Mouse (Mus musculus) CH12.LX (cell line): ENCODE measurements around the gene Mrpl55. TPM values are rescaled to one million over a fixed set of nuclear protein-coding genes. Genes with fewer than 3 reads are reported as not detected.
A peak's percentile ranks its signal among the peaks of the same experiment; 100 is the strongest.

Source experiments
- DNase-seq: peaks from one replicate; pipeline ENCODE4 v3.0.0-alpha.2; 2013; ENCODE audit errors: extremely low read depth
- H3K27ac ChIP-seq: 2 replicates; pipeline ENCODE4 v1.5.1; 2012; ENCODE audit warnings: low read depth, mild to moderate bottlenecking, control low read depth, moderate library complexity; ENCODE audit not compliant: insufficient read depth
- H3K27me3 ChIP-seq: replicated peaks from 2 replicates; pipeline ENCODE3; 2012; ENCODE audit warnings: inconsistent platforms
- H3K36me3 ChIP-seq, 2 experiments: replicated peaks in 1 of 2; 2 replicates each; pipeline versions ENCODE3 to v1.6.1; 2012; ENCODE audit warnings: inconsistent platforms in 1 of 2, low read length in 1 of 2, mild to moderate bottlenecking in 1 of 2, mixed read lengths in 1 of 2, moderate library complexity in 1 of 2; ENCODE audit not compliant: control insufficient read depth in 1 of 2, insufficient read depth in 1 of 2
- H3K4me1 ChIP-seq, 2 experiments: 2 replicates each; pipeline ENCODE4 v1.6.1; 2012; ENCODE audit warnings: inconsistent platforms in 1 of 2, moderate library complexity in 1 of 2; ENCODE audit not compliant: insufficient read depth in 2 of 2, control insufficient read depth in 1 of 2
- H3K4me2 ChIP-seq: 2 replicates; pipeline ENCODE4 v1.6.1; 2012; ENCODE audit warnings: low read depth, mild to moderate bottlenecking, control low read depth; ENCODE audit not compliant: poor library complexity, insufficient read depth, severe bottlenecking
- H3K4me3 ChIP-seq, 3 experiments: fragments of 150-350 bp in 1 of 3; sonication (generic) in 1 of 3; replicated peaks in 1 of 3; 2 replicates each; pipeline versions ENCODE3 to v1.5.1; 2011 to 2012; ENCODE audit warnings: low read depth in 2 of 3, low read length in 2 of 3, mild to moderate bottlenecking in 2 of 3, moderate library complexity in 2 of 3, control low read depth in 1 of 3, improper control_type of control experiment in 1 of 3, inconsistent platforms in 1 of 3, mixed read lengths in 1 of 3; ENCODE audit not compliant: poor library complexity in 1 of 3
- H3K79me2 ChIP-seq: replicated peaks from 2 replicates; pipeline ENCODE4 v1.6.1; 2012; ENCODE audit warnings: mild to moderate bottlenecking, moderate library complexity; ENCODE audit not compliant: control insufficient read depth, poor library complexity, insufficient read depth, severe bottlenecking; ENCODE audit errors: extremely low read depth
- H3K9ac ChIP-seq: 2 replicates; pipeline ENCODE4 v1.6.1; 2012; ENCODE audit warnings: low read depth, mild to moderate bottlenecking, control low read depth, moderate library complexity; ENCODE audit not compliant: insufficient read depth
- H3K9me3 ChIP-seq: replicated peaks from 2 replicates; pipeline ENCODE3; 2012; ENCODE audit warnings: low read length, inconsistent platforms, mixed read lengths
- CHD1 ChIP-seq: IDR thresholded peaks from 2 replicates; pipeline ENCODE4 v1.6.1; 2012; ENCODE audit warnings: low read depth, low read length, improper control_type of control experiment, inconsistent platforms
- CHD2 ChIP-seq: IDR thresholded peaks from 2 replicates; pipeline ENCODE4 v1.6.1; 2011; ENCODE audit warnings: low read length, improper control_type of control experiment
- EP300 ChIP-seq: IDR thresholded peaks from 2 replicates; pipeline ENCODE4 v1.6.1; 2011; ENCODE audit warnings: low read length, improper control_type of control experiment
- ETS1 ChIP-seq: conservative IDR thresholded peaks from 2 replicates; pipeline ENCODE4 v1.6.1; 2012; ENCODE audit warnings: low read depth, mild to moderate bottlenecking, inconsistent platforms, low read length, improper control_type of control experiment, moderate library complexity
- JUND ChIP-seq: conservative IDR thresholded peaks from 2 replicates; pipeline ENCODE4 v1.6.1; 2011; ENCODE audit warnings: low read depth, low read length, improper control_type of control experiment
- MAFK ChIP-seq: IDR thresholded peaks from 2 replicates; pipeline ENCODE4 v1.6.1; 2011; ENCODE audit warnings: low read length, improper control_type of control experiment; ENCODE audit not compliant: insufficient replicate concordance
- MAX ChIP-seq: IDR thresholded peaks from 2 replicates; pipeline ENCODE4 v1.6.1; 2011; ENCODE audit warnings: low read length, improper control_type of control experiment
- MAZ ChIP-seq: IDR thresholded peaks from 2 replicates; pipeline ENCODE4 v1.6.1; 2012; ENCODE audit warnings: low read depth, mild to moderate bottlenecking, inconsistent platforms, low read length, improper control_type of control experiment, moderate library complexity
- MEF2A ChIP-seq: IDR thresholded peaks from 2 replicates; pipeline ENCODE4 v1.6.1; 2014; ENCODE audit warnings: low read depth, mild to moderate bottlenecking, inconsistent platforms, low read length, improper control_type of control experiment, borderline replicate concordance
- MYC ChIP-seq: IDR thresholded peaks from 2 replicates; pipeline ENCODE4 v1.6.1; 2011; ENCODE audit warnings: low read depth, mild to moderate bottlenecking, improper control_type of control experiment, low read length
- NRF1 ChIP-seq: IDR thresholded peaks from 2 replicates; pipeline ENCODE4 v1.6.1; 2014; ENCODE audit warnings: low read depth, mild to moderate bottlenecking, inconsistent platforms, low read length, improper control_type of control experiment, moderate library complexity
- POLR2AphosphoS2 ChIP-seq: IDR thresholded peaks from 2 replicates; pipeline ENCODE4 v1.6.1; 2011; ENCODE audit warnings: low read depth, low read length, improper control_type of control experiment
- SMC3 ChIP-seq: IDR thresholded peaks from 2 replicates; pipeline ENCODE4 v1.6.1; 2011; ENCODE audit warnings: low read depth, low read length, improper control_type of control experiment
- TCF12 ChIP-seq: IDR thresholded peaks from 2 replicates; pipeline ENCODE4 v1.6.1; 2014; ENCODE audit warnings: low read depth, mild to moderate bottlenecking, inconsistent platforms, low read length, improper control_type of control experiment
- UBTF ChIP-seq: IDR thresholded peaks from 2 replicates; pipeline ENCODE4 v1.6.1; 2012; ENCODE audit warnings: low read depth, mild to moderate bottlenecking, inconsistent platforms, low read length, improper control_type of control experiment, moderate library complexity
- USF1 ChIP-seq: IDR thresholded peaks from 2 replicates; pipeline ENCODE4 v1.6.1; 2014; ENCODE audit warnings: low read depth, mild to moderate bottlenecking, inconsistent platforms, low read length, improper control_type of control experiment
- ZMIZ1 ChIP-seq: IDR thresholded peaks from 2 replicates; pipeline ENCODE4 v1.6.1; 2012; ENCODE audit warnings: low read depth, mild to moderate bottlenecking, inconsistent platforms, low read length, improper control_type of control experiment
- ZNF384 ChIP-seq: IDR thresholded peaks from 2 replicates; pipeline ENCODE4 v1.6.1; 2012; ENCODE audit warnings: low read depth, low read length, improper control_type of control experiment, inconsistent platforms
- dilution Hi-C: fragments of 300-500 bp; cut with MboI; formaldehyde crosslinking; loops from 2 replicates; pipeline ENCODE4 v1.14.3; 2020; ENCODE audit warnings: low sequenced_read_pairs; ENCODE audit not compliant: extremely low pct_unique_long_range_greater_than_20kb, extremely low pct_ligation_motif_present
- in situ Hi-C: fragments of 300-500 bp; cut with MboI; formaldehyde crosslinking; loops from 3 replicates; pipeline ENCODE4 v1.14.3; 2019; ENCODE audit warnings: low sequenced_read_pairs, low pct_ligation_motif_present, low pct_unique_long_range_greater_than_20kb, mixed read lengths
- polyA plus RNA-seq: library from polyadenylated mRNA; unstranded; fragments of >175 nt; gene quantifications from 2 replicates; pipeline ENCODE4 v1.2.1, GENCODE M21; 2012; ENCODE audit warnings: low read depth; ENCODE audit not compliant: insufficient read length
- total RNA-seq, 2 experiments: library from RNA; depleted of rRNA; stranded (reverse); fragments of 300-350 nt in 1 of 2; fragments of >200 nt in 1 of 2; gene quantifications; 2 replicates each; pipeline ENCODE4 v1.2.3; 2012 to 2014

Mrpl55 gene
- total and polyA plus RNA-seq, 3 experiments, result 74.4 to 92.9 (median 88.2) TPM

DNA sequence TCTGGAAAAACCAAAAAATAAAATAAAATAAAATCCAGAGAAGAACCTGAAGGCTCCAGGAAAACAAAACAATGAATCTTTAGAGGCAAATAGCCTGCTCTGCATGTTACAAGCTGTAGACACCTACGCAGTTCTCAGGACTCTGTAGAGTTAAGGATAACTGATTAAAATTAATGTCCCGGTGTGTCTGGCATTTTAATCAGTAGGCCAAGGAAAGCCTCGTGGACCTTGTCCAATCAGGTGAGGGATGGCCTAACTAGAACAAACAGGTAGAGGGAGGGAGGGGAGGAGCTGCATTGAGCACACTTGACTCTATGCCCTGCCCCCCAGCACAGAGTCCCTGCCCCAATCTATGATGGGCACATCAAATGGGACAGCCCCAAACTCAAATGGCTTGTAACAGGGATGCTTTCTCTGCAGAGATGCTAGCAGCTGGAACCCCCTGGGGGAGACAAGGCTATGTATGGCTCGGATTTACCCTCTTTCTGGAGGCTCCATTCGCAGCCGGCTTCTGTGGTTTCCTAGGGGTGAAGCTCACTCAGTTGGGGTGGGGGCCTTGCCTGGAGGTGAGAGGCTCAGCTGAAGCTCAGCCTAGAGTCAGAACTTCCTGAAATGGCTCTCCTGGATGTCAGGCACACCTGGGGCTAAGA is 28.0 kb upstream of the Mrpl55 start:
- no peak overlapping the region for H3K4me3 ChIP-seq
- dilution Hi-C loops (no loop called here), in situ Hi-C loops (no loop called here)
- H3K27me3 ChIP-seq, result peaks cover 2% of the 10 kb centered on the region
- peaks cover 17 to 54% of the 10 kb centered on the region in 2 experiments for H3K4me1 ChIP-seq
- H3K36me3 ChIP-seq, result no peaks in the 10 kb centered on the region
- no peaks in the 10 kb centered on the region for H3K9me3 ChIP-seq
- TF ChIP-seq NRF1 (no peak), USF1 (no peak), ETS1 (peak; percentile 35), UBTF (no peak), MAX (no peak), MEF2A (peak; percentile 56; the same call in 1 of the 2 replicates), JUND (no peak), SMC3 (no peak), CHD1 (no peak), TCF12 (no peak)
- no peaks in the 10 kb centered on the region for H3K79me2 ChIP-seq
- no peak overlapping the region for H3K9ac ChIP-seq
- no peak overlapping the region for H3K27ac ChIP-seq
- no peak overlapping the region for H3K4me2 ChIP-seq
- peak; percentile 52 for DNase-seq

DNA sequence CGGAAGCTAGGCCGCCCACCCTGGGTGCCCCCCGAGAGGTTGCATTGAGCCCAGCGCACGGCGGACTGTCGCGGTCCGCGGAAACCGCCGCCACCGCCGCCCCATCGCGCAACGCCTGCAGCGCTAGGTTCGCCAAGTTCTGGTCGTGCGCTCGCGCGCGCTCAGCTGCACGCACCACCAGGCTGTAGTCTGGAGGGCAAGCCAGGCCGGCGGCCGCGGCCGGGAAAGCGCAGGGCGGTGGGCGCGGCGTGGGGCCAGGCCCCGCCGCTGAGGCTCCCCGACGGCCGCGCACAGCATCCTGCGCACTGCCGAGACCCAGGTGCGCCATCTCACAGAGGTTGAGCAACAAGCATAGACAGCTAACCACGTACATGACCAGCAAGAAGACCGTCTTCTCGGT is 25.8 kb upstream of the Mrpl55 start:
- Histone ChIP-seq H3K9ac (no peak overlapping the region), H3K9me3 (no peaks in the 10 kb centered on the region), H3K4me3 (no peak overlapping the region)
- TF ChIP-seq EP300, result no peak
- TF ChIP-seq POLR2AphosphoS2, result no peak
- no peak for TF ChIP-seq MAZ
- TF ChIP-seq MAFK, result no peak
- no peak for TF ChIP-seq UBTF
- no peak for TF ChIP-seq ZMIZ1
- no peak for TF ChIP-seq CHD1
- TF ChIP-seq ZNF384, result no peak
- TF ChIP-seq MYC, result no peak
- no peak for TF ChIP-seq CHD2
- TF ChIP-seq, all 38 proteins: peak for 0
- DNase-seq, result no peak
- dilution Hi-C loops (no loop called here), in situ Hi-C loops (no loop called here)
- peaks cover 15 to 45% of the 10 kb centered on the region in 2 experiments for H3K4me1 ChIP-seq
- peaks cover 0 to 1% of the 10 kb centered on the region in 2 experiments for H3K36me3 ChIP-seq
- peaks cover 2% of the 10 kb centered on the region for H3K27me3 ChIP-seq
- H3K79me2 ChIP-seq, result no peaks in the 10 kb centered on the region
- H3K4me2 ChIP-seq, result no peak overlapping the region
- H3K27ac ChIP-seq, result no peak overlapping the region
